Mouse (Mus musculus): ENCODE results near the gene Epb41l5.

GRCm38 (mm10) chr1:119543316-119543715 lies 105.5 kb downstream of the Epb41l5 start:
- TF ChIP-seq CTCF (IDR thresholded peaks at IDR 0.05; ENCODE audit: control insufficient read depth, insufficient read depth, insufficient replicate concordance, low read depth, low read length) (no peak), POLR2A (IDR thresholded peaks at IDR 0.05; ENCODE audit: control insufficient read depth, low read depth, low read length) (no peak)
